Mouse (Mus musculus) erythroblast, embryonic 14.5 days (primary cell): ENCODE measurements around the gene Chic2.

Source experiments
- GATA1 ChIP-seq: IDR thresholded peaks from 2 replicates; pipeline ENCODE4 v1.6.1; 2012; ENCODE audit warnings: low read length, inconsistent platforms, mixed read lengths
- TAL1 ChIP-seq: IDR thresholded peaks from 3 replicates; pipeline ENCODE4 v1.6.1; 2012; ENCODE audit warnings: low read length, inconsistent platforms, mixed read lengths

- TF ChIP-seq GATA1 (no peak), TAL1 (no peak)
Measured at GRCm38 (mm10) chr5:75074537-75075382, 30.2 kb upstream of the Chic2 start.
